8 mouse cellular contexts compared by ENCODE assay signal in the genomic region with DNA sequence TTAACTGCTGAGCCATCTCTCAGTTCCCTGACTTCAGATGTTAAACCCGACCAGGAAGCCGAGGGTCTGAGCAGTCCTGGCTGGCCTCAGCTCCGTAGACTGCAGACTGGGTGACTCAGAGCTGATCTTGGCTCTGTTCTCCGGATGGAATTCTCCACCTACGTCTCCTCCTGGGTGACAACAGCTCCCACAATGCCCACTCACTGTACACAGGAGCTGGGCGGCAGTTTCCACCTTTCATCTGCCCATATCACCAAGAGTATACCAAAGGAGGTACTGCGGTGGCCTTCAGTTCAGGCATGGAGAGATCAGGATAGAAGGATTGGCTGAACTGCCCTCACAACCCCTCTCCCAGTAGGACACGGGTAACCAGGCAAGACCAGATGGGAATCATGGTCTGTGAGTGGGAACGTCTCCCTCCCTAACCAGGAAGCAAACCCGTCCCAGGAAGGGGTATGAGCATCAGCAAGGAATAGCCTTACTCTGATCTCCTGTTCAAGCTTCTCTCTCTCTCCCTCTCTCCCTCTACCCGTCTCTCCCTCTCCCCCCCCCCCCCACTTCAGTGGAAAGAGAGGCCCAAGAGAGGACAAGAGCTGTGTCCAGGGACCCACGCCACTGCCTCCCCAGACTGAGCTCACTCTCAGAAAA. TPM values are rescaled to one million over a fixed set of nuclear protein-coding genes. Genes with fewer than 3 reads are reported as not detected.
DNase-seq lines count a peak whose midpoint lies in the region; ATAC-seq and TF ChIP-seq lines count a peak whose summit lies in the region.

No protein-coding gene starts in this region.

- H3K79me3 ChIP-seq in C2C12 (ENCODE audit: low read depth): peaks cover 3% of the 10 kb centered on the region

- peak overlapping the region; percentile 57 for H3K4me3 ChIP-seq in heart, embryonic 14.5 days (ENCODE audit: control insufficient read depth in 1 of 2, insufficient read depth in 1 of 2, low read depth in 1 of 2, low read length in 2 of 2)
- H3K4me3 ChIP-seq in C2C12 (ENCODE audit: insufficient read depth, poor library complexity, severe bottlenecking): peak overlapping the region; percentile 44
- peak overlapping the region; percentile 78 for H3K4me3 ChIP-seq in hindbrain, embryonic 12.5 days
- H3K4me3 ChIP-seq in midbrain, embryonic 11.5 days (ENCODE audit: low read depth, low read length): peak overlapping the region; percentile 61

- ATAC-seq in heart, embryonic 14.5 days (ENCODE audit: insufficient number of reproducible peaks, insufficient read depth, low FRiP score, low read depth): no peak; the same call in 1 of the 2 replicates
- peak; percentile 64 for ATAC-seq in hindbrain, embryonic 12.5 days (ENCODE audit: low FRiP score)
- 0 out of 2 replicates have a peak, but pooled peaks have one; percentile 11 for ATAC-seq in midbrain, embryonic 11.5 days (ENCODE audit: low FRiP score)

- H3K9ac ChIP-seq in heart, embryonic 14.5 days (ENCODE audit: low read length): peak overlapping the region; percentile 68
- H3K9ac ChIP-seq in hindbrain, embryonic 12.5 days: peak overlapping the region; percentile 98
- peak overlapping the region; percentile 95 for H3K9ac ChIP-seq in midbrain, embryonic 11.5 days (ENCODE audit: low read length)

- H3K79me2 ChIP-seq in C2C12 (ENCODE audit: control insufficient read depth, insufficient read depth): peaks cover 7% of the 10 kb centered on the region

- 10% methylated on average over 11 of the region's 12 CpGs for WGBS in heart, embryonic 14.5 days
- 8% methylated on average over 11 of the region's 12 CpGs for WGBS in hindbrain, embryonic 12.5 days
- WGBS in midbrain, embryonic 11.5 days: 11% methylated on average over 11 of the region's 12 CpGs

- H3K36me3 ChIP-seq in heart, embryonic 14.5 days (ENCODE audit: control insufficient read depth, insufficient read depth, low read length): no peaks in the 10 kb centered on the region
- no peaks in the 10 kb centered on the region for H3K36me3 ChIP-seq in C2C12 (ENCODE audit: control insufficient read depth, insufficient read depth)
- H3K36me3 ChIP-seq in hindbrain, embryonic 12.5 days: no peaks in the 10 kb centered on the region; the same call in 1 of the 2 replicates
- H3K36me3 ChIP-seq in midbrain, embryonic 11.5 days (ENCODE audit: control insufficient read depth, insufficient read depth, low read length): no peaks in the 10 kb centered on the region

- peak overlapping the region; percentile 95 for H3K4me2 ChIP-seq in heart, embryonic 14.5 days (ENCODE audit: low read length)
- H3K4me2 ChIP-seq in hindbrain, embryonic 12.5 days (replicated peaks): peak overlapping the region; percentile 64
- peak overlapping the region; percentile 51 for H3K4me2 ChIP-seq in midbrain, embryonic 11.5 days

- H3K9me3 ChIP-seq in heart, embryonic 14.5 days (ENCODE audit: control insufficient read depth, low read length): no peaks in the 10 kb centered on the region
- no peaks in the 10 kb centered on the region for H3K9me3 ChIP-seq in hindbrain, embryonic 12.5 days (replicated peaks)
- no peaks in the 10 kb centered on the region for H3K9me3 ChIP-seq in midbrain, embryonic 11.5 days (ENCODE audit: control insufficient read depth, low read length)

- TF ChIP-seq CTCF in C2C12 (IDR thresholded peaks at IDR 0.05; ENCODE audit: control insufficient read depth, insufficient read depth, insufficient read length): no peak

- intact Hi-C loops in heart, postnatal 14 days (cut with DNase I): no loop called here

- peaks cover 12 to 19% of the 10 kb centered on the region in 2 experiments; a peak in 3 of 4 replicates for H3K4me1 ChIP-seq in heart, embryonic 14.5 days (ENCODE audit: control insufficient read depth in 2 of 2, insufficient read depth in 2 of 2, low read length in 2 of 2)
- H3K4me1 ChIP-seq in hindbrain, embryonic 12.5 days: peaks cover 19% of the 10 kb centered on the region
- H3K4me1 ChIP-seq in midbrain, embryonic 11.5 days (ENCODE audit: control insufficient read depth, insufficient read depth, low read length): peaks cover 14% of the 10 kb centered on the region

- H3K27me3 ChIP-seq in heart, embryonic 14.5 days (ENCODE audit: control insufficient read depth, insufficient read depth, low read length): peaks cover 78% of the 10 kb centered on the region
- no peaks in the 10 kb centered on the region for H3K27me3 ChIP-seq in C2C12 (ENCODE audit: control insufficient read depth, insufficient read depth, insufficient read length)
- H3K27me3 ChIP-seq in hindbrain, embryonic 12.5 days: peaks cover 16% of the 10 kb centered on the region; the same call in 1 of the 2 replicates
- H3K27me3 ChIP-seq in midbrain, embryonic 11.5 days (ENCODE audit: control insufficient read depth, insufficient read depth, low read length): no peaks in the 10 kb centered on the region

- peak overlapping the region; percentile 47 to 50; a peak in 3 of 4 replicates for H3K27ac ChIP-seq in heart, embryonic 14.5 days (replicated peaks in 1 of 2; ENCODE audit: control insufficient read depth in 1 of 2, insufficient read depth in 1 of 2, low read depth in 2 of 2, low read length in 2 of 2)
- H3K27ac ChIP-seq in hindbrain, embryonic 12.5 days: peak overlapping the region; percentile 98
- H3K27ac ChIP-seq in midbrain, embryonic 11.5 days (ENCODE audit: low read depth, low read length): peak overlapping the region; percentile 93

- no peak for DNase-seq in heart, postnatal 14 days
- peak; percentile 65 to 71 for DNase-seq in cerebellum, postnatal 10 days
- DNase-seq in midbrain, embryonic 11.5 days (ENCODE audit: low spot score, missing footprints): no peak
- DNase-seq in B cell, adult 2 months: no peak
- no peak for DNase-seq in heart, adult 18-20 months

- peak overlapping the region; percentile 68 for H3ac ChIP-seq in C2C12 (ENCODE audit: control insufficient read depth, insufficient read length, low read depth)

TF ChIP-seq in C2C12, 6 proteins besides CTCF, POLR2A, EP300 and RAD21:
- TF ChIP-seq CEBPB (IDR thresholded peaks at IDR 0.05; ENCODE audit: low read depth) (no peak), MYOD1 (IDR thresholded peaks at IDR 0.05; ENCODE audit: control insufficient read depth, insufficient read length, low read depth) (peak; percentile 8), FOSL1 (IDR thresholded peaks at IDR 0.05; ENCODE audit: insufficient read depth, low read length, poor library complexity, severe bottlenecking) (peak; percentile 68)
TF ChIP-seq in C2C12: peak in this region for 2.

RNA-seq across cellular contexts. Expression of gene Serinc2, which starts 5.2 kb away (rescaled TPM):
- polyA plus RNA-seq in heart, embryonic 14.5 days (2014; fragmentation: Nextera tagmentation; extraction: Ambion mirVana): 6.0 and 7.5 TPM in 2 replicates
- total RNA-seq in heart, postnatal 14 days (2021): 1 to 10 TPM; 3.1 to 3.3 TPM
- polyA plus RNA-seq in C2C12 (2012; fragmentation: generic; extraction: Trizol): 37.7 TPM
- 85.2 and 85.3 TPM in 2 replicates for polyA plus RNA-seq in hindbrain, embryonic 12.5 days (2016; fragmentation: Nextera tagmentation; extraction: Ambion mirVana)
- polyA plus RNA-seq in midbrain, embryonic 11.5 days (2014; fragmentation: Nextera tagmentation; extraction: Ambion mirVana): 44.0 and 50.9 TPM in 2 replicates
- total RNA-seq in heart, adult 18-20 months (2021): 1 to 10 TPM; 2.0 to 2.2 TPM

RNA-seq across cellular contexts. Expression of gene Fabp3, which starts 34.6 kb away (rescaled TPM):
- 1,549 and 1,575 TPM in 2 replicates for polyA plus RNA-seq in heart, embryonic 14.5 days (2014; fragmentation: Nextera tagmentation; extraction: Ambion mirVana)
- total RNA-seq in heart, postnatal 14 days (2021): 1,000 to 10,000 TPM; 5,520 to 6,453 TPM
- 14.5 TPM for polyA plus RNA-seq in C2C12 (2012; fragmentation: generic; extraction: Trizol)
- 44.2 and 46.0 TPM in 2 replicates for polyA plus RNA-seq in hindbrain, embryonic 12.5 days (2016; fragmentation: Nextera tagmentation; extraction: Ambion mirVana)
- polyA plus RNA-seq in midbrain, embryonic 11.5 days (2014; fragmentation: Nextera tagmentation; extraction: Ambion mirVana): 16.7 and 18.6 TPM in 2 replicates
- total RNA-seq in heart, adult 18-20 months (2021): 1,000 to 10,000 TPM; 5,802 to 6,041 TPM

RNA-seq across cellular contexts. Expression of gene Gm10570, which starts 34.7 kb away (rescaled TPM):
- 0.74 and 1.2 TPM in 2 replicates for polyA plus RNA-seq in heart, embryonic 14.5 days (2014; fragmentation: Nextera tagmentation; extraction: Ambion mirVana)
- 1 to 10 TPM in 1 of 2 experiments, not detected in 1; 1.0 TPM for total RNA-seq in heart, postnatal 14 days (2021)
- polyA plus RNA-seq in C2C12 (2012; fragmentation: generic; extraction: Trizol): not detected
- polyA plus RNA-seq in hindbrain, embryonic 12.5 days (2016; fragmentation: Nextera tagmentation; extraction: Ambion mirVana): 0.46 TPM in 1 of 2 replicates, not detected in the other
- not detected in 2 replicates for polyA plus RNA-seq in midbrain, embryonic 11.5 days (2014; fragmentation: Nextera tagmentation; extraction: Ambion mirVana)
- not detected for total RNA-seq in heart, adult 18-20 months (2021)

RNA-seq across cellular contexts. Expression of gene Gm853, which starts 51.6 kb away (rescaled TPM):
- not detected in 2 replicates for polyA plus RNA-seq in heart, embryonic 14.5 days (2014; fragmentation: Nextera tagmentation; extraction: Ambion mirVana)
- total RNA-seq in heart, postnatal 14 days (2021): not detected
- polyA plus RNA-seq in C2C12 (2012; fragmentation: generic; extraction: Trizol): not detected
- 1.1 and 1.4 TPM in 2 replicates for polyA plus RNA-seq in hindbrain, embryonic 12.5 days (2016; fragmentation: Nextera tagmentation; extraction: Ambion mirVana)
- polyA plus RNA-seq in midbrain, embryonic 11.5 days (2014; fragmentation: Nextera tagmentation; extraction: Ambion mirVana): not detected in 2 replicates
- not detected for total RNA-seq in heart, adult 18-20 months (2021)

Comparison
In these comparisons a context has a peak if more than half of its experiments do, and no peak if none do; other contexts are left out.
1. DNase-seq: peak in cerebellum, postnatal 10 days (2 of 2); none in heart, postnatal 14 days (0 of 2), midbrain, embryonic 11.5 days (single experiment), B cell, adult 2 months (0 of 2) and heart, adult 18-20 months (0 of 2).
2. RNA of gene Fabp3, which starts 34.6 kb away (polyA plus RNA-seq): 1,549 to 1,575 TPM in heart, embryonic 14.5 days; 44.2 to 46.0 TPM in hindbrain, embryonic 12.5 days, 16.7 to 18.6 TPM in midbrain, embryonic 11.5 days and 14.5 TPM in C2C12 (single experiment); every median in the first group is over 10 times any median in the second.
3. Peak in every context shown above with its lines, with median percentiles within 50 percentile points of each other: H3K27ac ChIP-seq, H3K4me2 ChIP-seq, H3K4me3 ChIP-seq and H3K9ac ChIP-seq.